Mouse (Mus musculus): ENCODE data around the gene Scgb1b7. TPM values are rescaled to one million over a fixed set of nuclear protein-coding genes. Genes with fewer than 3 reads are reported as not detected.
"Not testable (repeated sequence)": the region's sequence is repeated elsewhere in the genome, so short reads cannot be mapped to it uniquely, and the experiment has no call there.

The Scgb1b7 gene
- not detected in 2 replicates for total RNA-seq (2021)
- long read RNA-seq, experiment 1: 0 reads
- long read RNA-seq, experiment 2: 0 reads

GRCm38 (mm10) chr7:31712365-31712764 is at the start of gene Scgb1b7:
Scgb1b7 (plus strand) TSS chr7:31712665.
- not testable (repeated sequence) for DNase-seq

GRCm38 (mm10) chr7:31705657-31706056 is 6.8 kb upstream of the Scgb1b7 start, which contains the start of gene Scgb2b7:
Scgb2b7 (minus strand) TSS chr7:31705757.
- not testable (repeated sequence) for DNase-seq

Other genes starting within 250 kb of the Scgb1b7 start
- gene Scgb2b7, start 6.9 kb upstream of the Scgb1b7 start, total RNA-seq (2021): not detected in 2 replicates